Comparison of ENCODE assay signal across 12 mouse cellular contexts in the genomic region with DNA sequence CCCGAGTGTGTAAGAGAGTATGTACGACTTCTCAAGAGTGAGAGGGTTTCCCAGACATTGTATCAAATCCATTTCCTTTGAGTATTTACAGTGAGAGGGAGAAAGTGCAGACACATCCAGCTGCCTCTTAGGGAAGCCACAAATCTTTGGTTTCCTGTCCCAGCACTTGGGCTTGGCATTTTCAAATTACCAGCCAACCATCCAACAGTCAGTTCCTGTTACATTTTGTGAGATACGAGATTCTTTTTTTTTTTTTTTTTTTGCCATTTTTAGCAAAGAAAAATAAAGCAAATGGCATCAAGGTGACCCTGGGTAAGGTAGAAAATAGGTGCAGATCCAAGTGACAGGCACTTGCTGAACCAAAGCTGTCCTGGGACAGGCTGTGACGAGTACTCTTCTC. TPM values are rescaled to one million over a fixed set of nuclear protein-coding genes. Genes with fewer than 3 reads are reported as not detected.
DNase-seq lines count a peak whose midpoint lies in the region; ATAC-seq lines count a peak whose summit lies in the region.
"Had no signal": no experiment of that assay in that cellular context is flagged by ENCODE, and none has a peak within 500 bp of the region (broad histone marks: within the 10 kb centered on the region; RNA-seq: fewer than 3 reads in every experiment).

No protein-coding gene starts in this region.

- no peak for DNase-seq in heart, postnatal 25 days (ENCODE audit: low spot score)
- no peak for DNase-seq in kidney, adult 11 months
- peak; percentile 61 for DNase-seq in 416B (ENCODE audit: low read depth)
- no peak for DNase-seq in layer of hippocampus, postnatal 14 days (ENCODE audit: low spot score in 2 of 2)
- no peak for DNase-seq in ovary, postnatal 10 days (ENCODE audit: low spot score)
- DNase-seq: cerebellum, adult 8-10 months; spleen, adult 18-20 months had no signal

- H3K4me2 ChIP-seq in heart, embryonic 11.5 days: no peak overlapping the region
- H3K4me2 ChIP-seq in kidney, embryonic 16.5 days (replicated peaks; ENCODE audit: low read depth, low read length): no peak overlapping the region
- H3K4me2 ChIP-seq: embryonic facial prominence, embryonic 12.5 days had no signal

- H3K4me1 ChIP-seq in heart, embryonic 11.5 days (ENCODE audit: control insufficient read depth, insufficient read depth, low read length): peaks cover 23% of the 10 kb centered on the region
- peaks cover 27% of the 10 kb centered on the region for H3K4me1 ChIP-seq in kidney, embryonic 16.5 days (ENCODE audit: insufficient read depth, low read length)

- no peaks in the 10 kb centered on the region for H3K27me3 ChIP-seq in heart, embryonic 11.5 days (ENCODE audit: control insufficient read depth, insufficient read depth, low read length)
- no peaks in the 10 kb centered on the region for H3K27me3 ChIP-seq in kidney, embryonic 16.5 days (ENCODE audit: insufficient read depth, low read length)

- no peaks in the 10 kb centered on the region for H3K36me3 ChIP-seq in heart, embryonic 11.5 days (ENCODE audit: control insufficient read depth, insufficient read depth, low read length)
- no peaks in the 10 kb centered on the region for H3K36me3 ChIP-seq in kidney, embryonic 16.5 days (ENCODE audit: insufficient read depth, low read length)
- H3K36me3 ChIP-seq: embryonic facial prominence, embryonic 12.5 days had no signal

- 51% methylated on average over 4 of the region's 4 CpGs for WGBS in heart, embryonic 11.5 days (ENCODE audit: insufficient replicate concordance)
- WGBS in kidney, embryonic 16.5 days: 59% methylated on average over 4 of the region's 4 CpGs

- peak overlapping the region; percentile 54 for H3K27ac ChIP-seq in heart, embryonic 11.5 days (ENCODE audit: low read depth, low read length)
- H3K27ac ChIP-seq in kidney, embryonic 16.5 days (ENCODE audit: low read length): peak overlapping the region; percentile 27; the same call in 1 of the 2 replicates
- H3K27ac ChIP-seq: embryonic facial prominence, embryonic 12.5 days; macrophage had no signal

- no peak for ATAC-seq in heart, embryonic 11.5 days (replicated peaks; ENCODE audit: insufficient number of reproducible peaks, low FRiP score, low TSS enrichment)
- ATAC-seq in kidney, embryonic 16.5 days (ENCODE audit: low FRiP score, low TSS enrichment): no peak
- peak; percentile 60 for ATAC-seq in common myeloid progenitor, adult 5-6 weeks (replicated peaks; ENCODE audit: low read depth, poor library complexity, severe bottlenecking)

- intact Hi-C loops in heart, postnatal 25 days (cut with DNase I): loop anchor here (5.0 kb wide), 1 partner anchor 33 kb away; no protein-coding TSS in a partner anchor

- H3K4me3 ChIP-seq in heart, embryonic 11.5 days (ENCODE audit: low read depth, low read length): no peak overlapping the region
- H3K4me3 ChIP-seq in kidney, embryonic 16.5 days (ENCODE audit: low read length): no peak overlapping the region
- H3K4me3 ChIP-seq: embryonic facial prominence, embryonic 12.5 days had no signal

- no peak overlapping the region for H3K9ac ChIP-seq in heart, embryonic 11.5 days (ENCODE audit: low read depth, low read length)
- H3K9ac ChIP-seq in kidney, embryonic 16.5 days (replicated peaks; ENCODE audit: low read length): no peak overlapping the region
- H3K9ac ChIP-seq: embryonic facial prominence, embryonic 12.5 days had no signal

- H3K9me3 ChIP-seq in heart, embryonic 11.5 days (replicated peaks; ENCODE audit: control insufficient read depth, low read length): peaks cover 5% of the 10 kb centered on the region; the same call in 1 of the 2 replicates
- peaks cover 8% of the 10 kb centered on the region for H3K9me3 ChIP-seq in kidney, embryonic 16.5 days (ENCODE audit: low read length)
- H3K9me3 ChIP-seq: embryonic facial prominence, embryonic 12.5 days had no signal

RNA-seq across cellular contexts. Expression of gene Hopx, which starts 9.2 kb away (rescaled TPM):
- 13.0 and 19.7 TPM in 2 replicates for polyA plus RNA-seq in heart, embryonic 11.5 days (2014; fragmentation: Nextera tagmentation; extraction: Ambion mirVana)
- 100 to 1,000 TPM; 402 to 442 TPM for total RNA-seq in heart, postnatal 25 days (2021)
- polyA plus RNA-seq in kidney, embryonic 16.5 days (2015; fragmentation: Nextera tagmentation; extraction: Ambion mirVana): 1.1 and 1.8 TPM in 2 replicates
- 1.2 TPM in 1 of 2 replicates, not detected in the other for total RNA-seq in common myeloid progenitor, adult 5-6 weeks (2017)
- total RNA-seq in layer of hippocampus, postnatal 14 days (2021): 10 to 100 TPM; 64.5 to 92.8 TPM

Comparison
In these comparisons a context has a peak if more than half of its experiments do, and no peak if none do; other contexts are left out.
1. RNA of gene Hopx, which starts 9.2 kb away (total RNA-seq): 402 to 442 TPM in heart, postnatal 25 days and 64.5 to 92.8 TPM in layer of hippocampus, postnatal 14 days; 1.2 TPM in common myeloid progenitor, adult 5-6 weeks; every median in the first group is over 10 times any median in the second.